Mouse (Mus musculus) inflammation-experienced regulatory T-cells, adult 6 months (primary cell): Measurements from ENCODE around the gene Psmd3. TPM values are rescaled to one million over a fixed set of nuclear protein-coding genes. Genes with fewer than 3 reads are reported as not detected.
A peak's percentile ranks its signal among the peaks of the same experiment; 100 is the strongest.
"Not testable (repeated sequence)": the region's sequence is repeated elsewhere in the genome, so short reads cannot be mapped to it uniquely, and the experiment has no call there.

Experiments
- ATAC-seq: one replicate; pipeline ENCODE4 v1.8.0; 2017
- polyA plus RNA-seq, 3 experiments: library from polyadenylated mRNA; unstranded; fragments of 100-300 nt; shearing (Covaris generic); gene quantifications; one replicate each; pipeline ENCODE4 v1.2.1; 2017

Gene Psmd3
- polyA plus RNA-seq, 3 experiments from 2014 or later, result 12.9 to 20.6 (median 15.5) TPM

- ATAC-seq, result no peak
These were observed 39.3 kb downstream of the Psmd3 start for GRCm38 (mm10) chr11:98721458-98722226.

GRCm38 (mm10) chr11:98723098-98723497, 40.7 kb downstream of the Psmd3 start:
- ATAC-seq, result no peak

- ATAC-seq, result no peak
These were observed 43.7 kb downstream of the Psmd3 start for GRCm38 (mm10) chr11:98725926-98726506.

- peak; percentile 100 for ATAC-seq
These were observed 46.8 kb downstream of the Psmd3 start, which contains the start of gene Med24 for GRCm38 (mm10) chr11:98729119-98729588. TSS of gene Med24 (minus strand) at chr11:98729435.

- ATAC-seq, result no peak
These were observed 48.4 kb downstream of the Psmd3 start for GRCm38 (mm10) chr11:98730727-98731126.

GRCm38 (mm10) chr11:98731134-98731533, 48.8 kb downstream of the Psmd3 start:
- ATAC-seq, result no peak

GRCm38 (mm10) chr11:98734020-98734419, 51.7 kb downstream of the Psmd3 start:
- no peak for ATAC-seq

- ATAC-seq, result no peak
These were observed 52.8 kb downstream of the Psmd3 start for GRCm38 (mm10) chr11:98735111-98735510.

- no peak for ATAC-seq
These were observed 53.8 kb downstream of the Psmd3 start for GRCm38 (mm10) chr11:98736176-98736575.

GRCm38 (mm10) chr11:98737220-98737619, 54.9 kb downstream of the Psmd3 start:
- not testable (repeated sequence) for ATAC-seq

- ATAC-seq, result no peak
These were observed 56.1 kb downstream of the Psmd3 start for GRCm38 (mm10) chr11:98738428-98738911.

GRCm38 (mm10) chr11:98738925-98739324, 56.6 kb downstream of the Psmd3 start:
- ATAC-seq, result no peak

GRCm38 (mm10) chr11:98740026-98740392, 57.7 kb downstream of the Psmd3 start:
- ATAC-seq, result no peak

GRCm38 (mm10) chr11:98740393-98741050, 58.2 kb downstream of the Psmd3 start, which contains the start of gene Thra:
TSS of gene Thra (plus strand) at chr11:98740638.
- ATAC-seq, result no peak

GRCm38 (mm10) chr11:98741051-98741620, 58.8 kb downstream of the Psmd3 start:
- no peak for ATAC-seq

- peak; percentile 91 for ATAC-seq
These were observed 59.5 kb downstream of the Psmd3 start for GRCm38 (mm10) chr11:98741622-98742396.

- ATAC-seq, result no peak
These were observed 60.3 kb downstream of the Psmd3 start for GRCm38 (mm10) chr11:98742397-98743291.

- ATAC-seq, result no peak
These were observed 61.4 kb downstream of the Psmd3 start for GRCm38 (mm10) chr11:98743655-98744345.

GRCm38 (mm10) chr11:98744456-98745019, 62.2 kb downstream of the Psmd3 start:
- no peak for ATAC-seq
